Mouse (Mus musculus) CH12.LX (cell line): ENCODE results near the gene Rdm1.

Experiments
- CTCF ChIP-seq, 2 experiments: IDR thresholded peaks in 1 of 2; conservative IDR thresholded peaks in 1 of 2; 2 replicates each; pipeline ENCODE4 v1.5.1; 2011 to 2012; ENCODE audit warnings: low read depth in 2 of 2, low read length in 2 of 2, improper control_type of control experiment in 1 of 2, inconsistent platforms in 1 of 2, mild to moderate bottlenecking in 1 of 2, moderate library complexity in 1 of 2
- MAFK ChIP-seq: IDR thresholded peaks from 2 replicates; pipeline ENCODE4 v1.6.1; 2011; ENCODE audit warnings: low read length, improper control_type of control experiment; ENCODE audit not compliant: insufficient replicate concordance
- NRF1 ChIP-seq: IDR thresholded peaks from 2 replicates; pipeline ENCODE4 v1.6.1; 2014; ENCODE audit warnings: low read depth, mild to moderate bottlenecking, inconsistent platforms, low read length, improper control_type of control experiment, moderate library complexity
- POLR2AphosphoS2 ChIP-seq: IDR thresholded peaks from 2 replicates; pipeline ENCODE4 v1.6.1; 2011; ENCODE audit warnings: low read depth, low read length, improper control_type of control experiment
- RAD21 ChIP-seq: IDR thresholded peaks from 2 replicates; pipeline ENCODE4 v1.6.1; 2011; ENCODE audit warnings: low read depth, mild to moderate bottlenecking, low read length, improper control_type of control experiment, moderate library complexity
- SIN3A ChIP-seq: IDR thresholded peaks from 2 replicates; pipeline ENCODE4 v1.6.1; 2012; ENCODE audit warnings: low read length, improper control_type of control experiment, inconsistent platforms

DNA sequence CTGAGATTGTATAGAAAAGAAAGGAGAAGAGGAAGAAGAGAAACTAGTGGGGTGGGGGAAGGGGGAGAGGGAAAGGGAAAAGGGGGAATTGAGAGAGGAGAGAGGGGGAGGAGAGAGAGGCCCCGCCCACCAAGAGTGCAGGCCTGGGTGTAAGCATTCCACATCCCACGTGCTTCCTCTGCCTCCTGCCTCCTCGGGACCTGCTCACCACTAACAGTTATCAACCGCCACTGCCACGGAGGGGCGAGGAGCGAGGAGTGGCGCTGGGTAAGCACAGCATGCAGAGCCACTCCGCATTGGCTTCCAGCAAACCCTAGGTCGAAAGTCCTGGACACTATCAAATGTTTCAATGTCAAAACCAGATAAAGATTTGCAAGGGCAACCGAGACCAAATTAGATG lies 16.6 kb upstream of the Rdm1 start:
- TF ChIP-seq NRF1: no peak
- no peak for TF ChIP-seq SIN3A
- TF ChIP-seq RAD21: no peak
- no peak for TF ChIP-seq CTCF (conservative IDR thresholded peaks at IDR 0.05 in 1 of 2, IDR thresholded peaks at IDR 0.05 in 1 of 2; ENCODE audit: low read depth in 2 of 2, low read length in 2 of 2)
- TF ChIP-seq POLR2AphosphoS2: no peak
- TF ChIP-seq MAFK: no peak
